Mouse (Mus musculus): ENCODE data around the gene Gprc5a.

GRCm38 (mm10) chr6:135048956-135049355 is 16.5 kb upstream of the Gprc5a start:
- TF ChIP-seq CTCF (IDR thresholded peaks at IDR 0.05; ENCODE audit: control insufficient read depth, insufficient read depth, low read length) (no peak), POLR2A (IDR thresholded peaks at IDR 0.05; ENCODE audit: borderline replicate concordance, control insufficient read depth, low read depth, low read length) (no peak)
